Mouse (Mus musculus): ENCODE results near the gene Raver2. TPM values are rescaled to one million over a fixed set of nuclear protein-coding genes. Genes with fewer than 3 reads are reported as not detected.

Gene Raver2
- total RNA-seq, 1 experiment from 2014 or later: 0.64 TPM

Other genes with a start within 250 kb of the Raver2 start
- not detected in 2 replicates for gene Gm10577, start 48.3 kb upstream of the Raver2 start, total RNA-seq (2017)
- gene Jak1, start 196.3 kb downstream of the Raver2 start, total RNA-seq (2017): 93.4 and 111 TPM in 2 replicates

Measured in common myeloid progenitor, adult 5-6 weeks (primary cell).